Mouse (Mus musculus): ENCODE data around the gene Pitpnm1. TPM values are rescaled to one million over a fixed set of nuclear protein-coding genes. Genes with fewer than 3 reads are reported as not detected.
A peak's percentile ranks its signal among the peaks of the same experiment; 100 is the strongest.
"Not testable (repeated sequence)": the region's sequence is repeated elsewhere in the genome, so short reads cannot be mapped to it uniquely, and the experiment has no call there.

The Pitpnm1 gene
- polyA plus RNA-seq, 1 experiment from 2014 or later: 12.2 TPM

DNA sequence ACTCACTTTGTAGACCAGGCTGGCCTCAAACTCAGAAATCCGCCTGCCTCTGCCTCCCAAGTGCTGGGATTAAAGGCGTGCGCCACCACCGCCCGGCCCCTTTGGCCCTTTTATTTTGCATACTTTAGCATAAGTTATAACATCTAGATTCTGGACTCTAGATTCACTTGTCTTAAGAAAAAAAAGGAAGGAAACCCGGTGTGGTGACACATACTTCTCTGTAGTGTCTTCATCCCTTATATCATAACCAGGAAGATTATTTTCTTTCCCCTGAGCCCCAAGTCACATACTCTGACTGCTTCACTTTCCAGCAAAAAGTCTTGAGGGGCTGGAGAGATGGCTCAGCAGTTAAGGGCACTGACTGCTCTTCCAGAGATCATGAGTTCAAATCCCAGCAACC lies 22.1 kb downstream of the Pitpnm1 start:
- not testable (repeated sequence) for H3K9me3 ChIP-seq (ENCODE audit: control insufficient read depth, low read length); H3K9ac ChIP-seq (ENCODE audit: low read depth, low read length); H3K27me3 ChIP-seq (ENCODE audit: control insufficient read depth, insufficient read depth, low read length); H3K36me3 ChIP-seq (ENCODE audit: control insufficient read depth, insufficient read depth, low read length); DNase-seq (ENCODE audit: low spot score); ATAC-seq (ENCODE audit: low FRiP score); H3K4me2 ChIP-seq (replicated peaks; ENCODE audit: low read depth, low read length); H3K4me1 ChIP-seq (replicated peaks; ENCODE audit: control insufficient read depth, insufficient read depth, low read length); H3K4me3 ChIP-seq (ENCODE audit: low read depth, low read length); H3K27ac ChIP-seq (ENCODE audit: low read depth, low read length)
- WGBS: 52% methylated on average over 6 of the region's 6 CpGs

DNA sequence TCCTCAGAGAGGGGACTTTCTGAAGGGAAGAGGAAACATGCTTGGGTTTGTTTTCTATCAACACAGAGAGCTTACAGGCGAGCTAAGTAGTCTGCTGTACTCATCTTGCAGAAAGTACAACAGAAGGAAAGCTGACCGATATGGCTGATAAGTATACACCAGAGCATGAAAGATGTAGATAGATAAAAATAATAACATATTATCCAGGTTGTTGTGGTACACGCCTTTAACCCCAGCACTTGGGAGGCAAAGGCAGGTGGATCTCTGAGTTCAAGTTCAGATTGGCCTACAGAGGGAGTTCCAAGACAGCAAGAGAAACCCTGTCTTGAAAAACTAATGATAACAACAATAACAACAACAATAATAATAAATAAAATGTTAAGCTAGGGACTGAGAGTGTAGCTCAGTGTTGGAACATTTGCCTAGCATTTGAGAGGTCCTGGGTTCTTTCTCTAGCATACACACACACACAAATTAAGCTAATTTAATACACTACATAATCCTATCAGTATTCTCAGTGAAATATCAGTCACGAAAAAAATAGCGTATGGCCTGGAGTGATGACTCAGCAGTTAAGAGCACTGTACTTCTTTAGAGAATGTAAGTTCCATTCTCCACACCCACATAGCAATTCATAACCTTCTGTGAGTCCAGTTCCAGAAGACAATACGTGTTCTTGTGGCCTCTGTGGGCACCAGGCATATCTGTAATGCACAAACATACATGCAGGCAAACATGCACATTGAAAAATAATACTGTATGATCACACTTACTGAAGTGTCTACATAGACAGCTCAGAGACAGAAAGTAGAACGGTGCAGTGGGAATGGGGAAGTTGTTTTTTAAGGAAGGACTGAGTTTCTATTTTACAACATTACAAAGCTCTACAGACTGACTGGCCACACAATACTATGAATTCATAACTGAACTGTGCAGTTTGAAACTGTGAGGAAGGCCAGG lies 22.9 kb downstream of the Pitpnm1 start:
- Histone ChIP-seq H3K4me2 (replicated peaks; ENCODE audit: low read depth, low read length) (no peak overlapping the region), H3K36me3 (ENCODE audit: control insufficient read depth, insufficient read depth, low read length) (no peaks in the 10 kb centered on the region), H3K27ac (ENCODE audit: low read depth, low read length) (no peak overlapping the region), H3K4me1 (replicated peaks; ENCODE audit: control insufficient read depth, insufficient read depth, low read length) (peaks cover 7% of the 10 kb centered on the region; the same call in 1 of the 2 replicates), H3K27me3 (ENCODE audit: control insufficient read depth, insufficient read depth, low read length) (no peaks in the 10 kb centered on the region), H3K4me3 (ENCODE audit: low read depth, low read length) (no peak overlapping the region), H3K9ac (ENCODE audit: low read depth, low read length) (no peak overlapping the region), H3K9me3 (ENCODE audit: control insufficient read depth, low read length) (no peaks in the 10 kb centered on the region)
- 81% methylated on average over 7 of the region's 7 CpGs for WGBS
- DNase-seq (ENCODE audit: low spot score): no peak
- no peak for ATAC-seq (ENCODE audit: low FRiP score)

GRCm38 (mm10) chr19:4124432-4124831 lies 24.6 kb downstream of the Pitpnm1 start:
- Histone ChIP-seq H3K4me2 (replicated peaks; ENCODE audit: low read depth, low read length) (no peak overlapping the region), H3K4me1 (replicated peaks; ENCODE audit: control insufficient read depth, insufficient read depth, low read length) (peaks cover 7% of the 10 kb centered on the region; the same call in 1 of the 2 replicates), H3K9ac (ENCODE audit: low read depth, low read length) (no peak overlapping the region), H3K4me3 (ENCODE audit: low read depth, low read length) (no peak overlapping the region), H3K9me3 (ENCODE audit: control insufficient read depth, low read length) (no peaks in the 10 kb centered on the region), H3K27ac (ENCODE audit: low read depth, low read length) (no peak overlapping the region), H3K36me3 (ENCODE audit: control insufficient read depth, insufficient read depth, low read length) (no peaks in the 10 kb centered on the region), H3K27me3 (ENCODE audit: control insufficient read depth, insufficient read depth, low read length) (no peaks in the 10 kb centered on the region)
- 88% methylated on average over 4 of the region's 4 CpGs for WGBS
- no peak for ATAC-seq (ENCODE audit: low FRiP score)
- no peak for DNase-seq (ENCODE audit: low spot score)

- H3K27ac ChIP-seq (ENCODE audit: low read depth, low read length): peak overlapping the region; percentile 27; the same call in 1 of the 2 replicates
- H3K4me2 ChIP-seq (replicated peaks; ENCODE audit: low read depth, low read length): peak overlapping the region; percentile 76
- peak overlapping the region; percentile 77; the same call in 1 of the 2 replicates for H3K9ac ChIP-seq (ENCODE audit: low read depth, low read length)
- not testable (repeated sequence) for H3K4me1 ChIP-seq (replicated peaks; ENCODE audit: control insufficient read depth, insufficient read depth, low read length); H3K27me3 ChIP-seq (ENCODE audit: control insufficient read depth, insufficient read depth, low read length); H3K36me3 ChIP-seq (ENCODE audit: control insufficient read depth, insufficient read depth, low read length); H3K9me3 ChIP-seq (ENCODE audit: control insufficient read depth, low read length)
- 20% methylated on average over 3 of the region's 4 CpGs for WGBS
- DNase-seq (ENCODE audit: low spot score) (peak; percentile 20), ATAC-seq (ENCODE audit: low FRiP score) (peak; percentile 52; the same call in 1 of the 2 replicates)
- peak overlapping the region; percentile 65 for H3K4me3 ChIP-seq (ENCODE audit: low read depth, low read length)
Observed at GRCm38 (mm10) chr19:4125268-4125667, 25.5 kb downstream of the Pitpnm1 start.

DNA sequence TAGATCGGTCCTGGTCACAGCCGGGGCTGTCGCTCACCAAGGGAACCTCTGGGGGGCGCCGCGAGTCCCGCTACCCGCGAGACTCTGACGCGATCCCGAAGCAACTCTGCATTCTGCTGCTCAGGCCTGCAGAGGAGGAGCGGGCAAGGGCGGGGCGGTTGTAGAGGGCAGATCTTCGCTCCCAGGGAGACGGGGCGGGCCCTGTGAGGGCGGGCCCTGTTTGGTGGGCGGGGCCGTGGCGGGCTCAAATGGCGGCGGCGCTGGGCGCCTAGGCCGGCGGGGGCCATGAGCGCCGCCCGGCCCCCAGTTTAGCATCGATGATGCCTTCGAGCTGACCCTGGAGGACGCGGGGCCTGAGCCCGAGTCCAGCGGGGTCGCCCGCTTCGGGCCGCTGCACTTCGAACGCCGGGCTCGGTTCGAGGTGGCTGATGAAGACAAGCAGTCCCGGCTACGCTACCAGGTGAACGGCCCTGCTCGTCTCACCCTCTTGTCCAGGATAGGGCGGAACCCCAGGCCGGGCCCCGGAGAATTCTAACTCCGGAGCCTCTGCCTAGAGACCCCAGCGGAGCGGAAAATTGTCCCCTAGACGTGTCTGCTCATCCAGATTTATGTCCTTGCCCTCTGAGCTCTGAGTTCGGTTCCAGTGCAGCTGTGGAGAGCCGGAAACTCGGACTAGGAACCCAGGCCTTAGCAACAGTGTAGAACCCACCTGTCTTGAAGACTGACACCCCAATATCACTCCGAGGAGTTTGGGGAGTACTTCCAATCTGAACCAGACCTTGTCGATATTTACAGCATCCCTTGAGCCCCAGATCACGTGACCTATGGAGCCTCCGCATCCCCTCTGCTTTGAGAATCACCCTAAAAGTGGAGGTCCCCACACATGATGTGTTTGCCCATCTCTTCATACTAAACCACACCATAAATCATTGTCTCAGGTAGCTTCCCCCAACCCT lies 26.2 kb downstream of the Pitpnm1 start, which contains the start of gene Aip:
Aip (minus strand) TSS at position 118 of the 956 bp plus-strand sequence.
- Histone ChIP-seq H3K36me3 (ENCODE audit: control insufficient read depth, insufficient read depth, low read length) (peaks cover under 1% of the 10 kb centered on the region; the same call in 1 of the 2 replicates), H3K27ac (ENCODE audit: low read depth, low read length) (peak within 1 kb of the TSS; percentile 53; the same call in 1 of the 2 replicates), H3K4me2 (replicated peaks; ENCODE audit: low read depth, low read length) (peak within 1 kb of the TSS; percentile 76), H3K4me3 (ENCODE audit: low read depth, low read length) (peak within 1 kb of the TSS; percentile 65), H3K9ac (ENCODE audit: low read depth, low read length) (peak within 1 kb of the TSS; percentile 77), H3K9me3 (ENCODE audit: control insufficient read depth, low read length) (no peaks in the 10 kb centered on the region), H3K4me1 (replicated peaks; ENCODE audit: control insufficient read depth, insufficient read depth, low read length) (peaks cover 4% of the 10 kb centered on the region; the same call in 1 of the 2 replicates), H3K27me3 (ENCODE audit: control insufficient read depth, insufficient read depth, low read length) (no peaks in the 10 kb centered on the region)
- peak; percentile 97 for DNase-seq (ENCODE audit: low spot score)
- ATAC-seq (ENCODE audit: low FRiP score): peak; percentile 94
- 1% methylated on average over 60 of the region's 64 CpGs for WGBS

- DNase-seq (ENCODE audit: low spot score): peak; percentile 16
- peaks cover 7% of the 10 kb centered on the region; the same call in 1 of the 2 replicates for H3K36me3 ChIP-seq (ENCODE audit: control insufficient read depth, insufficient read depth, low read length)
- H3K4me2 ChIP-seq (replicated peaks; ENCODE audit: low read depth, low read length): peak overlapping the region; percentile 76
- WGBS: 72% methylated on average over 7 of the region's 7 CpGs
- no peak overlapping the region for H3K27ac ChIP-seq (ENCODE audit: low read depth, low read length)
- H3K9ac ChIP-seq (ENCODE audit: low read depth, low read length): peak overlapping the region; percentile 77
- H3K9me3 ChIP-seq (ENCODE audit: control insufficient read depth, low read length): no peaks in the 10 kb centered on the region
- ATAC-seq (ENCODE audit: low FRiP score): no peak
- peak overlapping the region; percentile 65 for H3K4me3 ChIP-seq (ENCODE audit: low read depth, low read length)
- H3K27me3 ChIP-seq (ENCODE audit: control insufficient read depth, insufficient read depth, low read length): no peaks in the 10 kb centered on the region
- peaks cover 4% of the 10 kb centered on the region; the same call in 1 of the 2 replicates for H3K4me1 ChIP-seq (replicated peaks; ENCODE audit: control insufficient read depth, insufficient read depth, low read length)
Observed at GRCm38 (mm10) chr19:4126759-4127495, 27.1 kb downstream of the Pitpnm1 start.

GRCm38 (mm10) chr19:4129462-4129861 lies 29.7 kb downstream of the Pitpnm1 start:
- no peaks in the 10 kb centered on the region for H3K27me3 ChIP-seq (ENCODE audit: control insufficient read depth, insufficient read depth, low read length)
- H3K9me3 ChIP-seq (ENCODE audit: control insufficient read depth, low read length): no peaks in the 10 kb centered on the region
- WGBS: 95% methylated on average over 7 of the region's 7 CpGs
- H3K4me2 ChIP-seq (replicated peaks; ENCODE audit: low read depth, low read length): no peak overlapping the region
- peaks cover 7% of the 10 kb centered on the region; the same call in 1 of the 2 replicates for H3K36me3 ChIP-seq (ENCODE audit: control insufficient read depth, insufficient read depth, low read length)
- no peak for DNase-seq (ENCODE audit: low spot score)
- H3K27ac ChIP-seq (ENCODE audit: low read depth, low read length): no peak overlapping the region
- peaks cover 4% of the 10 kb centered on the region; the same call in 1 of the 2 replicates for H3K4me1 ChIP-seq (replicated peaks; ENCODE audit: control insufficient read depth, insufficient read depth, low read length)
- no peak overlapping the region for H3K4me3 ChIP-seq (ENCODE audit: low read depth, low read length)
- no peak for ATAC-seq (ENCODE audit: low FRiP score)
- H3K9ac ChIP-seq (ENCODE audit: low read depth, low read length): no peak overlapping the region

DNA sequence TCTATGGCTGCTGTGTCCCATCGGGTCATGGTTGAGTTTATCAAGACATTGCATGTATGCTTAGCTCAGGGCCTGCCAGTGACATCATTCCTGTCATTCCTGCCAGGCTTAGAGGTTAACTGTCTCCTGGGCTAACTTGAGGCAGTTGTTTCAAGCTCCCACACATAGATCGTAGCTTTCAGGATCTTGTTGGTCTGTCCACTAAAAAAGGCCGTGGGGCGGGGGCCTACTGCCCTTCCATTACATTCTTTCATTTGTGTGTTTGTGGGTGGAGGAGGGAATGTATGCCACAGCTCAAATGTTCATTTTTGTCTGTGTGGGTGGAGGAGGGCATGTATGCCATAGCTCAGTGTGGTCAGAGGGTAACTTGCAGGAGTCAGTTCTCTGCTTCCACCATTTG lies 30.3 kb downstream of the Pitpnm1 start:
- H3K27ac ChIP-seq (ENCODE audit: low read depth, low read length): no peak overlapping the region
- peaks cover 7% of the 10 kb centered on the region; the same call in 1 of the 2 replicates for H3K36me3 ChIP-seq (ENCODE audit: control insufficient read depth, insufficient read depth, low read length)
- peaks cover 4% of the 10 kb centered on the region; the same call in 1 of the 2 replicates for H3K4me1 ChIP-seq (replicated peaks; ENCODE audit: control insufficient read depth, insufficient read depth, low read length)
- H3K4me3 ChIP-seq (ENCODE audit: low read depth, low read length): no peak overlapping the region
- no peak overlapping the region for H3K9ac ChIP-seq (ENCODE audit: low read depth, low read length)
- no peak for DNase-seq (ENCODE audit: low spot score)
- H3K4me2 ChIP-seq (replicated peaks; ENCODE audit: low read depth, low read length): no peak overlapping the region
- no peaks in the 10 kb centered on the region for H3K27me3 ChIP-seq (ENCODE audit: control insufficient read depth, insufficient read depth, low read length)
- no peak for ATAC-seq (ENCODE audit: low FRiP score)
- 91% methylated on average over 4 of the region's 4 CpGs for WGBS
- H3K9me3 ChIP-seq (ENCODE audit: control insufficient read depth, low read length): no peaks in the 10 kb centered on the region

Measured in hindbrain, embryonic 11.5 days (tissue).